Mouse (Mus musculus): ENCODE data around the gene Cyb561.

DNA sequence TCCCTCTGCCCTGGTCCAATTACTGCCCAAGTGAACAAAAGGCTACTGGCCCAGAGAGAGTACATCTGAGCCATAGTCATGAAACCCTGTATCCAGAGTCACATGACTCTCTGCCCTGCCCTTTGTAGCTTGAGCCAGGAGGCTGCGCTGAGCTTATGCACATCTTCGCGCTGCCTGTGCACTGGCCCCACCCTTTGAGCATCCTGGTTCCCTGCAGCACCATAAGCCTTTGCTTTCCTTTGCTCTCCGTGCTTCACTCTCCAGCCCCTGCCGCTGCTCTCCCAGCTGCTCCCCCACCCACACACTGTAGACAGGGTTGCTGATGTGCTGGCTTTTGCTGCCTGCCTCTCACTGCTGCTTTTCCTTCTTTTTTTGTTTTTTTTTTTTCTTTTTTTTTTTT is 39.6 kb downstream of the Cyb561 start:
- TF ChIP-seq CTCF (IDR thresholded peaks at IDR 0.05; ENCODE audit: borderline replicate concordance, insufficient read depth, low read depth, low read length) = no peak
- TF ChIP-seq POLR2A (IDR thresholded peaks at IDR 0.05; ENCODE audit: borderline replicate concordance, insufficient read depth, low read length) = no peak

All from cerebellum, adult 2 months (tissue).